ENCODE assay signal across 1 mouse cellular context in the genomic region with DNA sequence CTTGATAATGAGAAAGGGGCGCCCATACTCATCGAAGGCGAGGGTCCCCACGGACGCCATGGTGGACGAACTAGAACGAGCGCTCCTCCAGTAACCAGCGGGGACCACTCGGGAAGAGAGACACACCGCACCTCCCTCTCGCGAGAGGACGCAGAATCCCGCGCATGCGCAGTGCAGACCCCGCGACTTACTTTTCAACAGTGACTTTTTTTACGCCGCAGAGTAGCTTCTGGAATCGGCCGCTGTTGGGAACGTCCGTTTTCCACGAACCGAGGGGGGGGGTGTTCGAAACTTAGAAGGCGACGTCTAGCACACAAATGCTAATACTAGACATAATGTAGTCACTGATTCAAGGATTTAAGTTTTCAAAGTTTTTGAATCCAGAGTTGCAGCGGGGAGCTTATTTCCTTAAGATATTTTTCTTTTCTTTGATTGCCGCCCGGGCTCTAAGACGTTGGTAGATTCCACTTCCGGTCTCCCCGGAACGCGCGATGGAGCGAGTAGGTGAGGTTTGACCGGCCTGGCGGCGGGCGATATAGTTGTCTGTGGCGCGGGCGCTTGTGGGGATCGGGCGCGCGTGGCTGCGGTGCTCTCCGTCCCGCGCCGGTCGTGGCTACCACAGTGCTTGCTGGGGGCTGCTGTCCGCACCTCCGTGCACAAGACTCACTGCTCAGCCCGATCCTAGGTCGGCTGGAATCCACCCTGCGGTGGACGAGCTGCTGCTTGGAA.
TF ChIP-seq lines count a peak whose summit lies in the region.

Gene Cct5, minus strand, starts transcription at position 159 of the 729 bp plus-strand sequence.
Gene Fam173b, plus strand, starts transcription at position 207 of the 729 bp plus-strand sequence.

TF ChIP-seq in CH12.LX, 34 proteins besides CTCF, POLR2A, EP300 and RAD21 (continued from another document):
- TF ChIP-seq ETS1 (conservative IDR thresholded peaks at IDR 0.05; ENCODE audit: low read depth, low read length) (no peak), MAZ (IDR thresholded peaks at IDR 0.05; ENCODE audit: low read depth, low read length) (no peak), NRF1 (IDR thresholded peaks at IDR 0.05; ENCODE audit: low read depth, low read length) (peak; percentile 92), POLR2AphosphoS2 (IDR thresholded peaks at IDR 0.05; ENCODE audit: low read depth, low read length) (peak; percentile 96), TCF12 (IDR thresholded peaks at IDR 0.05; ENCODE audit: low read depth, low read length) (peak; percentile 77), RCOR1 (conservative IDR thresholded peaks at IDR 0.05; ENCODE audit: low read depth, low read length) (0 out of 2 replicates have a peak, but pooled peaks have one; percentile 27), ELF1 (IDR thresholded peaks at IDR 0.05; ENCODE audit: low read depth, low read length) (peak; percentile 80; the same call in 1 of the 2 replicates), NELFE (IDR thresholded peaks at IDR 0.05; ENCODE audit: low read depth, low read length) (peak; percentile 93), ZMIZ1 (IDR thresholded peaks at IDR 0.05; ENCODE audit: low read depth, low read length) (peak; percentile 81), PAX5 (IDR thresholded peaks at IDR 0.05; ENCODE audit: low read length) (no peak), CHD2 (IDR thresholded peaks at IDR 0.05; ENCODE audit: low read length) (peak; percentile 99), USF1 (IDR thresholded peaks at IDR 0.05; ENCODE audit: low read depth, low read length) (no peak), E2F4 (IDR thresholded peaks at IDR 0.05; ENCODE audit: insufficient replicate concordance, low read depth, low read length) (0 out of 2 replicates have a peak, but pooled peaks have one; percentile 12), UBTF (IDR thresholded peaks at IDR 0.05; ENCODE audit: low read depth, low read length) (no peak), ZNF384 (IDR thresholded peaks at IDR 0.05; ENCODE audit: low read depth, low read length) (0 out of 2 replicates have a peak, but pooled peaks have one; percentile 44), ZC3H11A (IDR thresholded peaks at IDR 0.05; ENCODE audit: low read depth, low read length) (no peak), JUND (conservative IDR thresholded peaks at IDR 0.05; ENCODE audit: low read depth, low read length) (no peak), MAX (IDR thresholded peaks at IDR 0.05; ENCODE audit: low read length) (peak; percentile 19; the same call in 1 of the 2 replicates), MEF2A (IDR thresholded peaks at IDR 0.05; ENCODE audit: borderline replicate concordance, low read depth, low read length) (peak; percentile 47), MAFK (IDR thresholded peaks at IDR 0.05; ENCODE audit: insufficient replicate concordance, low read length) (no peak), JUN (IDR thresholded peaks at IDR 0.05; ENCODE audit: insufficient read depth, low read depth, low read length) (no peak), MXI1 (IDR thresholded peaks at IDR 0.05; ENCODE audit: low read depth, low read length) (peak; percentile 66), TBP (conservative IDR thresholded peaks at IDR 0.05; ENCODE audit: low read depth, low read length) (peak; percentile 90), SIN3A (IDR thresholded peaks at IDR 0.05; ENCODE audit: low read length) (peak; percentile 93)
TF ChIP-seq in CH12.LX: peak in this region for 19.
